Mouse (Mus musculus): ENCODE measurements around the gene Acer1. TPM values are rescaled to one million over a fixed set of nuclear protein-coding genes. Genes with fewer than 3 reads are reported as not detected.

Gene Acer1
- total and polyA plus RNA-seq, 2 experiments from 2014 or later: not detected

DNA sequence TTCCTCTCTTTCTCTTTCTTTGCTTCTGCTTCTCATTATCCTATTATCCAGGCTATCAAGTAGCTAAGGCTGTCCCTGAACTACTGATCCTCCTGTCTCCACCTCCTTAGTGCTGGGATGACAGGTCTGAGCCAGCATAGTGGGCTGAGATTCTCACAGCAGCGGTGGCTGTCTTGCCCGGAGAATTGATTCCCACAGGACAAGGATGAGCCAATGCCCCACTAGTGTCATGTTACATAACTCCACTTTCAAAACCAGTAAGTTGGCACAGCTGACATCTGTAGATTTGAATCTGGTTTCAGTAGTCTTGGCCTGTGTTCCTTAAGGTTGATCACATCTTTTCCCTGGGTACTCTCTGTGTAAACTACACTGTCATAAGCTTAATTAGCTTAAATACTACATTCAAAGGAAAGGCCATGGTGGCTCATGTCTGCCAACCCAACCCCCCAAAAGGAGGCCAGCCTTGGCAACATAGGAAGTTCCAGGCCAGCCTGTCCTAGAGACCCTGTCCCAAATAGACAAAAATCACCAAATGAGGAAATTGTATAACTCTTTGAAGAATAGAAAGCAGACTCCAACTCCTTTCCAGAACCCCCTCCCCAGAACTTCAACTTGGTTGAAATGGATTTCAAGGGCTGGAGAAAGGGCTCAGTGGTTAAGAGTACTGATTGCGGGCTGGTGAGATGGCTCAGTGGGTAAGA is 4.3 kb upstream of the Acer1 start:
- no peaks in the 10 kb centered on the region for H3K36me3 ChIP-seq (ENCODE audit: insufficient read depth, low read length)
- ATAC-seq (ENCODE audit: low FRiP score) (no peak), DNase-seq (ENCODE audit: low spot score) (no peak)
- H3K27me3 ChIP-seq (ENCODE audit: insufficient read depth, low read length): no peaks in the 10 kb centered on the region
- H3K9ac ChIP-seq (replicated peaks; ENCODE audit: low read length, poor library complexity, severe bottlenecking): no peak overlapping the region
- no peak overlapping the region for H3K27ac ChIP-seq (ENCODE audit: low read depth, low read length)
- WGBS: 85% methylated on average over 3 of the region's 3 CpGs
- peaks cover 4% of the 10 kb centered on the region; the same call in 1 of the 2 replicates for H3K4me1 ChIP-seq (ENCODE audit: insufficient read depth, low read length)
- no peaks in the 10 kb centered on the region for H3K9me3 ChIP-seq (ENCODE audit: low read length)
- no peak overlapping the region for H3K4me2 ChIP-seq (ENCODE audit: low read depth, low read length, poor library complexity, severe bottlenecking)
- no peak overlapping the region for H3K4me3 ChIP-seq (ENCODE audit: low read depth, low read length)
- TF ChIP-seq CTCF (IDR thresholded peaks at IDR 0.05): no peak

DNA sequence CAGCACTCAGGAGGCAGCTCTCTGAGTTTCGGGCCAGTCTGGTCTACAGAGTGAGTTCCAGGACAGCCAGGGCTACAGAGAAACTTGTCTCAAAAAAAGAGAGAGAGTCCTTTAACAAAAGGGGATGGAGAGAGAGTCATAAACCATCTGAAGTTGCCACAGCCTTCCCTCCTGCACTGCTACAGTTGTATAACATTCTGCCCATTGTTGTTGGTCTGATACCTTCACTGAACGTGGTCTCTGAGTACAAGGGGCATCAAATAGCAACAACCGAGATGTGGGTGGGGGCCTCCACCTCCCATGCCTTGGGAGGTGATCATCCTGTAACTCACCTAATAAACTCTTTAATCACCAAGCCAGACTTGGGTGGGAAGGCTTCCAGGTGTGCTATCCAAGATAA is 3.7 kb upstream of the Acer1 start:
- no peak overlapping the region for H3K4me2 ChIP-seq (ENCODE audit: low read depth, low read length, poor library complexity, severe bottlenecking)
- H3K27me3 ChIP-seq (ENCODE audit: insufficient read depth, low read length): no peaks in the 10 kb centered on the region
- 88% methylated on average over 3 of the region's 3 CpGs for WGBS
- TF ChIP-seq CTCF (IDR thresholded peaks at IDR 0.05): no peak
- no peak overlapping the region for H3K9ac ChIP-seq (replicated peaks; ENCODE audit: low read length, poor library complexity, severe bottlenecking)
- ATAC-seq (ENCODE audit: low FRiP score) (no peak), DNase-seq (ENCODE audit: low spot score) (no peak)
- no peak overlapping the region for H3K4me3 ChIP-seq (ENCODE audit: low read depth, low read length)
- H3K9me3 ChIP-seq (ENCODE audit: low read length): no peaks in the 10 kb centered on the region
- no peaks in the 10 kb centered on the region for H3K4me1 ChIP-seq (ENCODE audit: insufficient read depth, low read length)
- no peak overlapping the region for H3K27ac ChIP-seq (ENCODE audit: low read depth, low read length)
- no peaks in the 10 kb centered on the region for H3K36me3 ChIP-seq (ENCODE audit: insufficient read depth, low read length)

- no peaks in the 10 kb centered on the region for H3K9me3 ChIP-seq (ENCODE audit: low read length)
- no peaks in the 10 kb centered on the region for H3K4me1 ChIP-seq (ENCODE audit: insufficient read depth, low read length)
- H3K36me3 ChIP-seq (ENCODE audit: insufficient read depth, low read length): no peaks in the 10 kb centered on the region
- no peak for TF ChIP-seq CTCF (IDR thresholded peaks at IDR 0.05)
- no peak overlapping the region for H3K27ac ChIP-seq (ENCODE audit: low read depth, low read length)
- ATAC-seq (ENCODE audit: low FRiP score): no peak
- no peak for DNase-seq (ENCODE audit: low spot score)
- WGBS: 87% methylated on average over 9 of the region's 9 CpGs
- no peak overlapping the region for H3K9ac ChIP-seq (replicated peaks; ENCODE audit: low read length, poor library complexity, severe bottlenecking)
- H3K4me2 ChIP-seq (ENCODE audit: low read depth, low read length, poor library complexity, severe bottlenecking): no peak overlapping the region
- no peak overlapping the region for H3K4me3 ChIP-seq (ENCODE audit: low read depth, low read length)
- H3K27me3 ChIP-seq (ENCODE audit: insufficient read depth, low read length): no peaks in the 10 kb centered on the region
Observed at GRCm38 (mm10) chr17:56984886-56985285, 3.0 kb upstream of the Acer1 start.

- Histone ChIP-seq H3K36me3 (ENCODE audit: insufficient read depth, low read length) (no peaks in the 10 kb centered on the region), H3K9me3 (ENCODE audit: low read length) (no peaks in the 10 kb centered on the region), H3K4me2 (ENCODE audit: low read depth, low read length, poor library complexity, severe bottlenecking) (no peak overlapping the region), H3K4me3 (ENCODE audit: low read depth, low read length) (no peak overlapping the region), H3K27me3 (ENCODE audit: insufficient read depth, low read length) (no peaks in the 10 kb centered on the region), H3K27ac (ENCODE audit: low read depth, low read length) (no peak overlapping the region), H3K4me1 (ENCODE audit: insufficient read depth, low read length) (no peaks in the 10 kb centered on the region), H3K9ac (replicated peaks; ENCODE audit: low read length, poor library complexity, severe bottlenecking) (no peak overlapping the region)
- ATAC-seq (ENCODE audit: low FRiP score) (no peak), DNase-seq (ENCODE audit: low spot score) (no peak)
- TF ChIP-seq CTCF (IDR thresholded peaks at IDR 0.05): no peak
- 77% methylated on average over 7 of the region's 7 CpGs for WGBS
Observed at GRCm38 (mm10) chr17:56981049-56981448, 877 bp downstream of the Acer1 start.

DNA sequence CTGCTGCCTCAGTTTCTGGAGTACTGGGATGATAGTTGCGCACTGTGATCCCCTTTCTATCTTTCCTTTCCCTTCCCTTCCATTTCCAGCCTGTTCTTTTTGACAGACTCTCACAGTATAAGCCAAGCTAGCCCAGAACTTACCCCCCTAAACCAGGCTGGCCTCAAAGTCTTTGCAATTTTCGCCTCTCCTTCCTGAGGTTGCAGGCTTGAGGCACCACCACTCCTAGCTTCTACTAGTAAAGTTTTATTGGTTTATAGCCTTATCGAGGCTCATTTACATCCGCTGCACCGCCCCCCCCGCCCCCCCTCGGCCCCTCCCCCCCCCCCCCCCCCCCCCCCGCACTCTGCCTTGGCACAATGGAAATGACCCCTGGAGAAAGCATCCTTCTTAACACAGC is 2.4 kb downstream of the Acer1 start:
- H3K9ac ChIP-seq (replicated peaks; ENCODE audit: low read length, poor library complexity, severe bottlenecking): no peak overlapping the region
- no peak for ATAC-seq (ENCODE audit: low FRiP score)
- H3K4me2 ChIP-seq (ENCODE audit: low read depth, low read length, poor library complexity, severe bottlenecking): no peak overlapping the region
- 40% methylated on average over 7 of the region's 8 CpGs for WGBS
- H3K27me3 ChIP-seq (ENCODE audit: insufficient read depth, low read length): no peaks in the 10 kb centered on the region
- no peak for TF ChIP-seq CTCF (IDR thresholded peaks at IDR 0.05)
- H3K27ac ChIP-seq (ENCODE audit: low read depth, low read length): no peak overlapping the region
- no peaks in the 10 kb centered on the region for H3K9me3 ChIP-seq (ENCODE audit: low read length)
- no peaks in the 10 kb centered on the region for H3K4me1 ChIP-seq (ENCODE audit: insufficient read depth, low read length)
- no peaks in the 10 kb centered on the region for H3K36me3 ChIP-seq (ENCODE audit: insufficient read depth, low read length)
- DNase-seq (ENCODE audit: low spot score): no peak
- no peak overlapping the region for H3K4me3 ChIP-seq (ENCODE audit: low read depth, low read length)

- ATAC-seq (ENCODE audit: low FRiP score): no peak
- DNase-seq (ENCODE audit: low spot score): no peak
- H3K9me3 ChIP-seq (ENCODE audit: low read length): no peaks in the 10 kb centered on the region
- no peak overlapping the region for H3K4me2 ChIP-seq (ENCODE audit: low read depth, low read length, poor library complexity, severe bottlenecking)
- no peak overlapping the region for H3K4me3 ChIP-seq (ENCODE audit: low read depth, low read length)
- H3K4me1 ChIP-seq (ENCODE audit: insufficient read depth, low read length): no peaks in the 10 kb centered on the region
- no peaks in the 10 kb centered on the region for H3K36me3 ChIP-seq (ENCODE audit: insufficient read depth, low read length)
- H3K27me3 ChIP-seq (ENCODE audit: insufficient read depth, low read length): no peaks in the 10 kb centered on the region
- no peak for TF ChIP-seq CTCF (IDR thresholded peaks at IDR 0.05)
- no peak overlapping the region for H3K9ac ChIP-seq (replicated peaks; ENCODE audit: low read length, poor library complexity, severe bottlenecking)
- 83% methylated on average over 8 of the region's 8 CpGs for WGBS
- no peak overlapping the region for H3K27ac ChIP-seq (ENCODE audit: low read depth, low read length)
Observed at GRCm38 (mm10) chr17:56976531-56977390, 5.2 kb downstream of the Acer1 start.
